Mouse (Mus musculus) left cerebral cortex, adult 18-20 months (tissue): ENCODE results near the gene Cdk18. TPM values are rescaled to one million over a fixed set of nuclear protein-coding genes. Genes with fewer than 3 reads are reported as not detected.

Experiments used
- DNase-seq, 2 experiments: peaks; one replicate each; pipeline ENCODE4 v3.0.0; 2021 to 2022; ENCODE audit warnings: low spot score in 2 of 2, mixed read lengths in 1 of 2
- total RNA-seq, 2 experiments: library from RNA; stranded (reverse); gene quantifications; 2 replicates each; pipeline ENCODE4 v1.2.3; 2021

The Cdk18 gene
- total RNA-seq, 2 experiments from 2014 or later, result 30.5 to 36.1 TPM

GRCm38 (mm10) chr1:132121895-132122294 is 17.6 kb downstream of the Cdk18 start:
- no peak for DNase-seq

DNA sequence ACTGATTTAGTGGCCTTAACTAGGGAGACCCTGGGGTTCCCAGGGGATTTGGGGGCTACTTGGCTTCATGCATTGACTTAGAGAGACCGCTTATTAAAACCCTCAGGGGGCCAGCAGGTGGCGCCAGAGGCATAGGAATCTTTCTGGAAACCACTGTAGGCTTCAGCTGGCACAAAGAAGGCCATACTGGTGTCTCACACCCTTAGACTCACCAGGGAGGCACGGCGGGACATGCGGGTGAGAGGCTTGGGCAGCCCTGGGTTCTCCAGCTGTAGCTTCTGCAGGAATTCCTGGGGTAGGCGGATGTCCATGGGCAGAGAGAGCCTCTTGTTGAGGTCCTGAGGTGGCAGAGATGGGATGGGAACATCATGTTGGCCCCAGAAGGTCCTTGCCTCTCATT is 18.2 kb downstream of the Cdk18 start:
- peak; percentile 89 to 90 for DNase-seq

- peak; percentile 77 to 87 for DNase-seq
Observed at GRCm38 (mm10) chr1:132116606-132117005, 22.9 kb downstream of the Cdk18 start.

DNA sequence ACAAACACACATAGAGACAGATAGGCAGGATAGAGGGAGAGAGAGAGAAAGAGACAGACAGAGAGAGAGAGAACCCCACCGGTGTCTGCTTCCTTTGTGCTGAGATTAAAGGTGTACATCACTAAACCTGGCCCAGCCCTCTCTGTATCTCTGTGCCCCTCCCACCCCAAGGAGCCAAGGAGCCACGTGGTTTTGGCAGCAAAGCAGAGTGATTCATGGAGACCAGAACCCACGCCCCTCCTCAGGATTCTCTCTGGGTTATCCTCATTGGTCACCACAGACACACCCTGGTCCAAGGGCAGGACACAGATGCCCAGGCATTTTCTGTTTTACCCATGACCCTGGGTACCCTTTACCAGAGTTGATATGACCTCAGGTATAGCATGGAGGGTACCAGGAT is 26.4 kb downstream of the Cdk18 start:
- no peak for DNase-seq

DNA sequence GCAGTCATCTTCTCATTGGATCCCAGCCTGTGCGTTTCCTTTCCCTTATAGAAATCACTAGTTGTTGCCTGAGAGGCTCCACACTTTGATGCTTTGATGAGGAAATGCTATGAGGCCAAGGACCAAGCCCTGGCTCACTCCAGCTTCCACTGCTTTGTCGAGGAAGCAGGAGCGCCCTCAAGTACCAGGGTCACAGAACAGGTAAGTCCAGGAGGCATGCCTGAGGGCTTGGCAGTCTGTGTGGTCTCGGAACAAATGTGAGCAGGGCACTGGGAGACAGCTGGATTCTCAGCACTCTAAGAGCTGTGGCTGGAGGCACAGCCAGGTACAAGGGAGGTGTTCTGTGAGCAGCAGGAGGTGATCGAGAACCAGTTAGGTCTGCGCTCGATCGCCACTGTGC is 27.1 kb downstream of the Cdk18 start:
- DNase-seq, result no peak

DNA sequence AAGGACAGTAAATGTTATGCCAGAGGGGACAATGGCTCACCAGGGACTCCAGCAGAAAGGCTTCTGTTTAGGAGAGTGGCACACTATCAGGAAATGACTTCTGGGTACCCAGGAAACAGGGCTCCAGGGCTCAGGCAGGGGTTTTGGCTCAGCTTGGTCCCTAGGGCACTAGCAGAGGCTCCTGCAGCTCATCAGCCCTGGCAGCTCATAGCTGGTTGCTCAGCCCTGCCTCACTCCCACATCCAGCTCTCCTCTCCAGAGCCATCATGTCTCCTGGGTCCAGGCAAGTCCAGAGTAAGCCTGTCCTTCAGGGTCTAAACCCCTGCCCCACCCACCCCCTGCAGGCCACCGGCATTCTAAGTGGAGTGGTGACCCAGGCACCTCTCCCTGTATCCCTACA is 28.1 kb downstream of the Cdk18 start:
- DNase-seq, result no peak

GRCm38 (mm10) chr1:132109368-132109767 is 30.1 kb downstream of the Cdk18 start:
- DNase-seq, result no peak

GRCm38 (mm10) chr1:132104353-132104752 is 35.1 kb downstream of the Cdk18 start:
- DNase-seq, result no peak

GRCm38 (mm10) chr1:132101953-132102697 is 37.4 kb downstream of the Cdk18 start:
- no peak for DNase-seq

DNA sequence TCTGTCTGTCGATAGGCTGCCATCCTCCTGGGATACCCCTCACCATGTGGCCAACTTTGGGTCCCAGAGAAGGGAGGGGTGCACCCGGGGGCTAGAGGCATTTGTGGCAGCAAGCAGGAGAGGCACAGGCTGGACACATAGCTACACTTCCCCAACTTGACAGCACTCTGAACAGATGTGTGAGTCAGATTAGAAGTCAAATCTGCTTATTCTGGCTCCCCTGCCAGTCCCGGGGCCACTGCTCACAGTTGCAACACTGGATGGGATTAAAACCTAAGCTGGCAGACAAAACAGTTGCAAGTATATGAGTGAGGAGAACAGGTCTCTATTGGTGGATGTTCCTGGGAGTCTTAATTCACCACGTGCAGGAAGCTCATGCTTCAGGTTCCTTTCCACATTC is 39.7 kb downstream of the Cdk18 start:
- no peak for DNase-seq

GRCm38 (mm10) chr1:132099016-132099415 is 40.5 kb downstream of the Cdk18 start:
- peak in 1 of 2 experiments; percentile 10 for DNase-seq

- no peak for DNase-seq
Observed at GRCm38 (mm10) chr1:132098076-132098475, 41.4 kb downstream of the Cdk18 start.

DNA sequence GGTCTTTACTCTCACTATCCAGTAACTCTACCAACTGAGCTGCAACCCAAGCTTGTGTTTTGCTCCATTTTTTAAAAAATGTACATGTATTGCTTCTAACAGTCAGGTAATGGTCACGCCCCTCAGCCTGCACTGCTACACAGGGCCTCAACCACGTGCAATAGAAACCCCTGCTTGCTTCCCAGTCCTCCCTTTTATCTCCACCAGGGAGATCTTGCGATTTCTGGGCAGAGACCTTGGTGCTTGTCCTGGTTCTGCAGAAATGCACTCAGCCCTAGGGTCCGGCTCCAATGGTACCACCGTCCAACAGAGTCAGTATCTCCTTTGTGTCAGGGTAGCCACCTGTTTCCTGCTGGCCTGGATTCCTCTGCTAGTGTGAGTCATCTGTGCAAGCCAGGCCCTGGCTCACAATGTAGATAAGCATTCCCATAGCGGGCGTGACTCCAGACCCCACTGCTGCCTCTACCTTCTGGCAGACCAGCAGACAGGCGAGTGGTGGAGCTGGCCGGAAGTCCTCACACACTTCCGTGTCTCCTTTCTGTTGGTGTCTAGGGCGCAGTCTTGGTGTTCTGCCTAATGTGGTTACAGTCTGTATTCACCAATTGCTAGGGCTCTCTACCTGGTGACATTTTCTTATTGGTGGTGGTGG is 44.0 kb downstream of the Cdk18 start:
- DNase-seq, result no peak

DNA sequence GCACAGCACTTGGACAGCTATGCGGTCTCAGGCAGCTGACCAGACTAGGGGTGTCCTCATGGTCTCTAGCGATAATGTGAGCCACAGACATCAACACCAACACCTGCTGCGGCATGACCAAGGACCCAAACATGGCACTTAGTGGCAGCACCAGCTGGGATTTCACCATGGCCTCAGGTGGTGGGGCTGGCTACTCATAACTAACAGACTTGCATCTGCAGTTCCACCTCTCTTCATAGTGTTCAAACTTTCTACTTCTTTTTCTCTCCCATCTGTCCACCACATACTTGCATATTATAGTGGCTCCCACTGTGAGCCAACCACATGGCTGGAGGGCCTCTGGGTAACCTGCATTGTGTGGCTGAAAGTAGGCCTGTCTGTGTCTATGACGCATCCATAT is 46.2 kb downstream of the Cdk18 start:
- DNase-seq, result no peak

- no peak for DNase-seq
Observed at GRCm38 (mm10) chr1:132090266-132090665, 49.2 kb downstream of the Cdk18 start.

DNA sequence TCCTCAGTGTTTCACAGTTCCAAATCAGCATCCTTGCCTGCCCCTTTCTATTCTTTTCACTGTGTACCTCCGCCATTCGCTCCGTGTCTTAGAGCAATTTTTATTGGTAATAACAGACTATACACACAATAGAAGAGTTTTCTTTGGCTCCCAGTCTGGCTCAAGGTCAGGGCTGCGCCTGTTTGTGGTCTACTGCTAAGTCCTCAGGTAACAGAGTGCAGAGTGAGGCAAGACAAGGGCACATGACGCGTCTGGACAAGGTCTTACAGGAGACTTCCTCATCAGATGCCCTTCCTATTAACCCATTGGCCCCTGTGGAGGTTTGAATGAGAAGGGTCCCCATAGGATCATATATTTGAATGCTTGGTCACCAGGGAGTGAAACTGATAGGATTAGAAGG is 49.7 kb downstream of the Cdk18 start:
- no peak for DNase-seq

DNA sequence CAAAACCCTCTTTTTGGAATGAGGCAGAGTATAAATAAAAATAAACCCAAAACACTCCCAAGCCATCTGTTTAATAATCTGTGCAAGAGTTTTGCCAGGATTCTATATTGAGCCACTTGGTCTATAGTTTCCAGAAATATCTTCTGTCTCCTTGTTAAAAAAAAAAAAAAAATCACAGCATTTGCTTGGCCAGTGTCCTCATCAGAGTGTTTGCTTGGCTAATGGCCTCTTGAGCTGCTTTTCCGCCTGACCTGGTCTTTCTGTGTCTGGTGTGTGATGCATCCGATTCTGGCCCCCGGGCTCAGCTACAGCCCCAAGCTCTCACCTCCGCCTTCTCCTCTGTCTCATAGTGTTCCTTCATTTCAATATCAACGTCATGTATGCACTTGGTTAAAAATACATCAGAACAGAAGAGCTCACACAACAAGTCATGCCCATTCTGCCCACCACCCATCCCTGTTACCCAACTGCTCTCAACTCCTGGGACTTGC is 51.3 kb downstream of the Cdk18 start:
- peak; percentile 17 to 51 for DNase-seq

DNA sequence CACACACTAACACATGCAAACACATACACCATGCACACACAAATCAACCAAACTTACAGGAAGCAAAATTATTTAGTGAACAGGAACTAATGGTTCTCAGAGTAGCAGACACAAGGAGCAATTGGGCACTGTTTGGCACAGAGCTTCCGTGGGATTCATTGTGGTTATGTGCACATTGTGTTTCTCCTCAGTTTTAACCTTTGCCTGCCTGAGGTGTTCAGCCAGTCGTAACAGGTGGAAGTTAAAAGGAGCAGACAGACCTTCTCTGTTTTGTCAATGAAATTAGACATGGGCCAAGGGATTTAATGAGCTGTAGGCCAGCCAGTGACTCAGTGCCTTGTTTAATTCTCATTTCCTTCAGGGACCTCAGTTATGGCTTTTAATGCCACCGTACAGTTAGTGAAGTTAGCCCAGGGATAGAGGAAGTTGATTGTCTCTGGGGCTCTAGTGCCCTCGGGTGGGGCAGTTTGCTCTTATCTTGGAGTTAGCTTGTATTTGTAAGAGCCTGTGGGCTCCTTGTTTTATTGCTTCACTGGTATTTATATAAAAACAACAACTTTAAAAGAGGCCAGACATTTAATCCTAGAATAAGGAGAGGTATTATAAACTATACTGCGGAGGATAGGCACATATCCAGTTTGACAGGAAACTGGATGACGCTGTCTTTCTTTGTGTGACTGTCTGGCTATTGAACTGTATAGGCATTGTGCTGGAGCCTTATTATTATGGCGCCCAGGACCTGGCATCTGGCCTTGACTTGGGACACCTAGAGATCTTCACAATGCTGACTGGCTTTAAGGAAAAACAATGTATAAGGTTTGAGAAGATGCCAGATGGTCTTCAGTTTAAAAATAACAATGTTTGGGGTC is 54.1 kb downstream of the Cdk18 start:
- no peak for DNase-seq

DNA sequence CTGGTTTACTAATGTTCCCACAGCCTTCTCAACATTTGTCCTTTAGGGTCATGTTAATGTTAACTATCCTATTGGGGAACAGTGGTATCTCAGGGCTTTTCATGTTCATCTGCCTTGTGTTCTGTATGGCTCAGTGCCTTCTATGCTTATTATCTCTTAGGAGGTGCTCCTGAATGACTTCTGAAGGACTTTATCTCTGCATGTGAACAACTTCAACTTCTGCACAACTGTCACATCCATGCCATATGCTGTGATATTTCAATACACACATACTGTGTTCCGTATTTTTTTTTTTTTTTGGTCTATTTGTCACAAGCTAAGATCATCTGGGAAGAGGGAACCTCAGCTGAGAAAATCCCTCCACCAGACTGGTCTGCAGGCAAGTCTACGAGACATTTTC is 61.1 kb downstream of the Cdk18 start:
- no peak for DNase-seq

GRCm38 (mm10) chr1:132075576-132075975 is 63.9 kb downstream of the Cdk18 start:
- no peak for DNase-seq

- no peak for DNase-seq
Observed at GRCm38 (mm10) chr1:132070659-132071058, 68.8 kb downstream of the Cdk18 start.

GRCm38 (mm10) chr1:132069436-132069835 is 70.0 kb downstream of the Cdk18 start:
- no peak for DNase-seq
